Mouse (Mus musculus): ENCODE results near the gene Cpsf6.

Cpsf6 gene

DNA sequence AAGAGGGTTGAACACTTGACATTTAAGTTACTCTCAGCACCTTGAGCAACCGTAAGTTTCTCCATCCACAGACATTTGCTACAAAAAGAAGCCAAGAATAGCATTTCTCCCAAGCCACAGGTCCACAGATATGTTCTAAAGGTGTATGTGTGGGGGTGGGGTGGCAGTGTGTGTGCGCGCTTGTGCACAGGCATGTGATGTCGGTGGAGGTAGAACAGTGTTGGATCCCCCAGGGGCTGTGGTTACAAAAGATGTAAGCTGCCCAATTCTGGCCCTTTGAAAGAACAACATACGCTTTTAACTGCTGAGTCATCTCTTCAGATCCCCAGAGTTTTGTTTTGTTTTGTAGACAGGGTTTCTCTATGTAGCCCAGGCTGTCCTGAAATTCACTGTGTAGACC, 57.2 kb downstream of the Cpsf6 start:
- no peak for DNase-seq

DNA sequence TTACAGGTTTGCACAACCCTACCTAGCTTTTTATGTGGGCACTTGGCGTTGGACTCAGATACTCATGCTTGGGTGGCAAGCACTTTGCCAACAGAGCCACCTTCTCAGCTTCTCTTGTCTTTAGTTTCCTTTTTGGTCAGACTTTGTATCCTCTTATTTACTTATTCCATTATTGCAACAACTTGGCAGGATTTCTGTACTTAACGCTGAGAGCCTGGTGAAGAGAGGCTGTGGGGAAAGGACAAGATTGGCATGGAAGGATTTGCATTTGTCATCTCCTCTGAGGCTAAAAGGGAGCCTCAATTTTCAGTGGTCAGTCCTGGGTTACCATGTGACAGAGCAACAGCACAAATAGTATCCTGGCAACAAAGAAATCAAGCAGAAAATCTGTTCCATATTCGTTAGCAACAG, 59.2 kb downstream of the Cpsf6 start:
- no peak for DNase-seq

DNA sequence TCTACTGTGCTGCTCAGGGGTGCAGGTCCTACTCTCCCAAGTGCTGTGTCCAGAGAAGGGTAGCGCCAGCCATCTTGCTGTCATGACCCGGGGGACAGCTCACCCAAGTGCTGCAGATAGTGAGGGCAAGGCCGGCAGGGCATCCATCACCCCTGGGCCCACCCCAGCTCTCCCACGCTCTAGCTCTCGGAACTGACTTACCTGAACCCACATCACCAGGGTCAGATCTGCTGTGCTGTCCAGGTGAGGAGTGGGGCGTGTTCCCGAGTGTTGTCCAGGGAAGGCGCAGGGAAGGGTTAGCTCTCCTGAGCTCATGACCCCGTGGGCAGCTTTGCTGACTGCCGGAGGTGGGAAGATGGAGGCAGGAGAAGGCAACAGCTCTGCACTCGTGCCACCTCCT, 63.4 kb downstream of the Cpsf6 start:
- DNase-seq: no peak

DNA sequence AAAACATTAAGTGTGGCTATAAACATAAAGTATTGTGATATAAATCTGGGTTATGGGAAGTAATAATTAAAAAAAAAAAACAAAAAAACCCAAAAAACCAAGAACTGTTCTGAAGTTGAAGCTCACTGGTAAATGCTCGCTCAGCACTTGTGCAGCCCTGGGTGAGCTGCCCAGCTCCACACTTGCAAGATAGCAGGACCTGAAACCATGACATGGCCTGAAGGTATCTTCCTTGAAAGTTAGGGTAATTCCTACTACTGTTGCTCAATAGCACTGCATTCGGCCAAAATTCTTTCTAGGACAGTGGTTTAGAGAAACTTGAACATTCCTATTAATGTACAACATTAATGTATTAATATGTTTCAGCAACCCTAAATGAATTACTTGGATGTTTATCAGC, 66.7 kb downstream of the Cpsf6 start:
- DNase-seq: no peak

DNA sequence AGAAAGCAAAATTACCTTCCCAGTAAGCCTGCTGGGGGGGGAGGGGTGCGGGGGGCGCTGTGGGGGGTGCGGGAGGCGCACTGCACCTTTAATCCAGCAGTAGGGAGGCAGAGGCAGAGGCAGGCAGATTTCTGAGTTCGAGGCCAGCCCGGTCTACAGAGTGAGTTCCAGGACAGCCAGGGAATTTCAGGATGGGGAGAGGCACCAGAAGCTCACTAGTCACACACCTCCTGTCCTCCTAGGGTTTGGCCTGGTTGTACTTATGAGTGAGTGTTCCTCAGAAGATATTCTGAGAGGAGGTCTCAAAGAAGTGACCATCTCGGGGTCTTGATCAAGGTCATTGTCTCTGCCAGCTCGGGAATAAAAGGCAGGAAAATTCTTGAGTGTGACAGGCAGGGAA, 67.6 kb downstream of the Cpsf6 start:
- DNase-seq: no peak

DNA sequence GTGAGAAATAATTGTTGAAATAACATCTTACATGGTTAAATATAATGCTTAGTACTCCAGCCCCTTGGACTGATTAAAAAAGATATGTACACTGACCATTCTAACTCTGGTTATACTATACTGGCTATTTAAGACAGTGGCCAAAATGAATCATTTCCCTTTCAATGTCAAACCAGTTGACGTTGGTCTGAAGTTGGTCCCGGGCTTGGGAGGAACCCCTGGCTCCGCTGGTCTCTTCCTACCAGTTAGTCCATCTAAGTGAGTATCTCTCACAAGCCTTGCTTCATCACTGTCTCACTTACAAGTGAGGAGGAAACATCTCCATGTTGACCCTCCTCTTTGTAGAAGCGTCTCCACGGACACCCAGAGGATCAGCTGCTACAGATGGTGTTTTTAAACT, 75.4 kb downstream of the Cpsf6 start:
- no peak for DNase-seq

DNA sequence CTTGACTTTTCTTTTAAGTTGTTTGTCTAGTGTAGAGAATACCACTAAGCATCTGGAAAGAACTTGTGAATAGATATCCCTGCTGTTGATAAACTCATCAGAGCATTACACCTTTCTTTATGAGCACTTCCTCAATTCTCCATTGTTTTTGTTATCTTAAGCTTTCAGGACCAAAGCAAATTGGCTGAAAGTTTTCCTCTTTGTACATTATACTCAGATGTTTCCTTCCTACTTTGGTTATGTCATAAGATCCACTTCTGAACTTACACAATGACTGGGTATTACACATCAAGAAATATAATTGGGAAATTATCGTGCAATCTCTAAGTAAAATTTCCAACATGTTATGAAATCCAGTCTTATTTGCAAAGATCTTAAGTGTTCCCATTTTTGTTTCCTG, 78.1 kb downstream of the Cpsf6 start:
- DNase-seq: no peak

DNA sequence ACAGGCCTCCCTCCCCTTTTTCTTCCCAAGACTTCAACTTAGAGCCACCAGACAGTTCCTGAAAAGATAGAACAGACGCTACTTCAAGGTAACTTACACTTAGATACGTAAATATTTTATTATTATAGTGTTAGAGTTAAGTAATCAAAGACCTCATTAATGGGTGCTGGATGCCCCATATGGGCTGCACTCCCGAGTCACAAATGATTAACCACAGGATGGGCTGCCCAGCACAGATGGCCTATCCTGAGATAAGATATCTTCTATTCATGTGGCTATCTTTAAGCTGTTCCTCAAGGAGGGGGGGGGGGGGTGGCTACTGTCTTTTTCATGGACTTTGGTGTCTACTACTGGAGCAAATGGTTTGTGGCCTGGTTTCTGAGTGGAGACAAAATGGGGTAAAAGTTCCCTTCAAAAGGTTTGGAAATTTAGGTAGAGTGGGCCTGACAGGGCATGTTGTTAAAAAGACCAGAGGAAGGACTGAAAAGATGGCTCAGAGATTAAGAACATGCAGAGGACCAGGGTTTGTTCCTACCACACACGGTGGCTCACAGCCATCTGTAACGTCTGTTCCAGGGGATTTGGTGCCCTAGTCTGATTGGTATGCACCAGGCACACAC, 79.8 kb downstream of the Cpsf6 start:
- no peak for DNase-seq

DNA sequence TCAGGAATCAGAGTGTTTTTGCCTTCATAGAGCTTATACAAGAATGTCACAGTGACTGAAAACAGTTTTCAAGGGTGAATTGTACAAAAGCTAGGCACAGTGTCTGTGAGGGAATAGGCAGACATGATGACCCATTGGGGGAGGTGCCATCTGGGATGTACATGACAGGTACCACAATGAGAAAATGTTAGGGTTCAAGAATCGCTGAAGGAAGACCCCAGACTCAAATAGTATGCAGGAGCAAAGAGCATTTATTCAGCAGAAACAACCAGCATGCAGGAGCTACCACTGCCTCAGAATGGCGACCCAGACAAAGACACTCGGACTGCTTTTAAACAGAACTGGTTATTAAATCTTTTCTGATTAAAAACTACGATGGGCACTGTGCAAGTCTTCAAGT, 80.7 kb downstream of the Cpsf6 start:
- no peak for DNase-seq

DNA sequence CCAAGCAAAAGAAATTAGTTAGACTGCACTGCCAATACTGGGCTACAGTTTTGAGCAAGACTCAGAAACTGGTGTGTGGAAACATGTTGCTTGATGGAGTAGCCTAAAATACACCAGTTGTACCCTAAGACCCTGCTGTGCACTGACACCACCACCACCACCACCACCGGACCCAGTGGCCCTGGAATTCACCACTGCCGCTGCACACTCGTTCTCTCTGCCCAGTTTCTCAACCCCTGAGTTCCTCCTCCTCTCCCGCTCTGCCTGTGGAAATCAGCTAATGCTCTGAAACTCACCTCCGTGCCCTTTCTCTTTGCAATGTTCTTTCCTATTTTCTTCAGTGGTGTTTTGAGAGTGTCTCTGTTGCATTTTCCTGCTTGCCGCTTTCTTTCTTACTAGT, 81.5 kb downstream of the Cpsf6 start:
- no peak for DNase-seq

Data from right cerebral cortex, postnatal 25 days (tissue).